15 mouse cellular contexts compared by ENCODE assay signal in the genomic region with DNA sequence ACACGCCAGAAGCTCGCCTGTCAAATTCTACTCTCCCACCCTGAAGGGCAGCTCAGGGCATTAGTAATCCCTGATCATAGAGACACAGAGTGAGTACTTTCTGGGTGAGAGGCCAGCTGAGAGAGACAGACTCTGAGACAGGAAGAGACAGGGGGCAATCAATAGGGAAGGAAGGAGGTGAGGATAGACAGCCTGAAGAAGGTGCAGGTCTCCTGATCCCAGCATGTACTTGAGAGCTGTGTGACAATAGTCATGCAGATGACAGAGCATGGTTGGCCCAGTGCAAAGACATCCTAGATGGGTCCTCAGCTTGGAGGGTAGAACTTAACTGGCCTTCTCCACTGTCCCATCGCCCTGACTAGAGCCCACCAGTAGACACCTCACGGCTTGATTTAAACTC.
"Had no signal": no experiment of that assay in that cellular context is flagged by ENCODE, and none has a peak within 500 bp of the region (broad histone marks: within the 10 kb centered on the region; RNA-seq: fewer than 3 reads in every experiment).

No protein-coding gene starts in this region.

- H3K9ac ChIP-seq: liver, embryonic 12.5 days; liver, embryonic 14.5 days; lung, embryonic 14.5 days; midbrain, embryonic 13.5 days; midbrain, embryonic 15.5 days; neural tube, embryonic 12.5 days; stomach, embryonic 15.5 days had no signal

- ATAC-seq: liver, embryonic 12.5 days; midbrain, embryonic 13.5 days; midbrain, embryonic 15.5 days had no signal

- DNase-seq: lung, adult 18-20 months; lung, embryonic 14.5 days; lung, postnatal 10 days; lung, postnatal 4 days; right cerebral cortex, postnatal 14 days; thymus, adult 2 months; thymus, postnatal 25 days; thymus, postnatal 4 days had no signal

- H3K27ac ChIP-seq: liver, embryonic 12.5 days; liver, embryonic 14.5 days; midbrain, embryonic 13.5 days; midbrain, embryonic 15.5 days; neural tube, embryonic 12.5 days; stomach, embryonic 15.5 days; stomach, postnatal 0 days had no signal

- H3K27me3 ChIP-seq: midbrain, embryonic 13.5 days; midbrain, embryonic 15.5 days; neural tube, embryonic 12.5 days; stomach, embryonic 15.5 days had no signal

- H3K4me3 ChIP-seq: liver, embryonic 12.5 days; midbrain, embryonic 13.5 days; midbrain, embryonic 15.5 days; neural tube, embryonic 12.5 days; stomach, embryonic 15.5 days had no signal

- H3K36me3 ChIP-seq: liver, embryonic 12.5 days; stomach, embryonic 15.5 days had no signal

- H3K4me2 ChIP-seq: liver, embryonic 12.5 days; lung, embryonic 14.5 days; midbrain, embryonic 13.5 days; midbrain, embryonic 15.5 days; neural tube, embryonic 12.5 days; stomach, embryonic 15.5 days had no signal

- H3K9me3 ChIP-seq: liver, embryonic 12.5 days; midbrain, embryonic 13.5 days; midbrain, embryonic 15.5 days; neural tube, embryonic 12.5 days; stomach, embryonic 15.5 days had no signal

- H3K4me1 ChIP-seq: liver, embryonic 12.5 days; midbrain, embryonic 13.5 days; midbrain, embryonic 15.5 days; neural tube, embryonic 12.5 days; stomach, embryonic 15.5 days had no signal
